Mouse (Mus musculus): ENCODE measurements at regions not wholly inside any gene's neighbourhood (a gene's known extent, or its start where the extent isn't known, plus 50 kb on each side); places are given as distances from the start of the nearest gene placed in this dataset.

DNA sequence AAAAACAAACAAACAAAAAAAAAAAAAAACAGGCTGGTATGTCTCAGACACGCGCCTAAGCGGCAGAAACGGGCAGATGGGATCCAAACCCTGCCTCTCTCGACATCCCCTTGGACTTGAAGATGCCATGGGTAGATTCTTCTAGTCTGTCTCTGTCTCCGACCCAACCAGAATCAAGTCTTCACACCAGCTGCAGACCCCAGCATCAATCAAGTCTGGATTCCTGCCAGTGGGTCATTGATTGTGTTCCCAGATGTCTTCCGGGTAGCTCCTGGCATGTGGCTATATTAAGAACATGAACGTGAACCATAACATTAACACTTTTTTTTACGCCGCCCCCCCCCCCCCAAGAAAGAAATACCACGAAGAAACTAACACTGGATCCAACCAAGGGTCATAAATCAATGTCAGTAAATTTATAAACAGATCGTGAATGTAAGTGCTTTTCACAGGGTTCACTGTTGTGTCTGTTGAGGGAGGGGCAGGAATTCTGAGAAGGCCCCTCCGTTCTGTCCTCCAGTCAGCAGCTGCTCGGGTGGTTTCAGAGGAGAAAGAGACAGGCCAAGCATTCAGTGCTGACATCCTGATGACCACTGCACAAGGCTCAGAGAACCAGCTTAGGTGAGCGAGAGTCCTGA, 180.8 kb downstream of the Cdc5l start:
- WGBS (ENCODE audit: insufficient replicate concordance) = 53% methylated on average over 15 of the region's 15 CpGs

GRCm38 (mm10) chr17:45251034-45251730, 182.4 kb downstream of the Cdc5l start:
- ATAC-seq (replicated peaks; ENCODE audit: insufficient number of reproducible peaks, low FRiP score, low TSS enrichment) = no peak

More for the DNA sequence above, 180.8 kb downstream of the Cdc5l start:
- no peak overlapping the region for H3K4me3 ChIP-seq (ENCODE audit: low read depth, low read length)
- H3K9me3 ChIP-seq (replicated peaks; ENCODE audit: control insufficient read depth, low read length) = no peaks in the 10 kb centered on the region
- no peak overlapping the region for H3K27ac ChIP-seq (ENCODE audit: low read depth, low read length)
- no peaks in the 10 kb centered on the region for H3K27me3 ChIP-seq (ENCODE audit: control insufficient read depth, insufficient read depth, low read length)
- no peak overlapping the region for H3K9ac ChIP-seq (ENCODE audit: low read depth, low read length)
- H3K4me2 ChIP-seq = no peak overlapping the region
- ATAC-seq (replicated peaks; ENCODE audit: insufficient number of reproducible peaks, low FRiP score, low TSS enrichment) = no peak
- H3K36me3 ChIP-seq (ENCODE audit: control insufficient read depth, insufficient read depth, low read length) = no peaks in the 10 kb centered on the region
- H3K4me1 ChIP-seq (ENCODE audit: control insufficient read depth, insufficient read depth, low read length) = no peaks in the 10 kb centered on the region

DNA sequence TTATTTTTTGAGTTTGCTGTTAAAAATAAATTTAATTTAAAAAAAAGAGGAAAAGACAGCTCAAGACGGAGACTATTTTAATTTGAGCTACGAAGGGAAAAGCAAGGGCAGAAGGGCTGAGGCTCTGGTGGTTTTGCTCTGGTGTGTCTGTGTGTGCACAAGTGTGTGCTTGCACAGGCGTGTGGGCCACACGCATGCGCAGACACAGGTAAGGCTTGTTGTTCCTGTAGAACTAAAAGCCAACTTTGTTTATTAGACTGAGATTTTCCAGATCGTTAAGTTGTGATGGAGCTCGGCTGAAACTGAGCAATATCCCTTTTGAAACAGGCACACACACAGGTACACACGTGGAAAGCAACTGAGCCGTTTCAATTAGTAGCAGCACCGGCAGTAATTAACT, 183.1 kb downstream of the Cdc5l start:
- Histone ChIP-seq H3K27ac (ENCODE audit: low read depth, low read length) (no peak overlapping the region), H3K9me3 (replicated peaks; ENCODE audit: control insufficient read depth, low read length) (no peaks in the 10 kb centered on the region), H3K4me2 (no peak overlapping the region), H3K4me1 (ENCODE audit: control insufficient read depth, insufficient read depth, low read length) (no peaks in the 10 kb centered on the region), H3K4me3 (ENCODE audit: low read depth, low read length) (no peak overlapping the region), H3K27me3 (ENCODE audit: control insufficient read depth, insufficient read depth, low read length) (no peaks in the 10 kb centered on the region), H3K36me3 (ENCODE audit: control insufficient read depth, insufficient read depth, low read length) (no peaks in the 10 kb centered on the region), H3K9ac (ENCODE audit: low read depth, low read length) (no peak overlapping the region)
- no peak for ATAC-seq (replicated peaks; ENCODE audit: insufficient number of reproducible peaks, low FRiP score, low TSS enrichment)
- 85% methylated on average over 10 of the region's 10 CpGs for WGBS (ENCODE audit: insufficient replicate concordance)

More at GRCm38 (mm10) chr17:45251034-45251730, 182.4 kb downstream of the Cdc5l start:
- WGBS (ENCODE audit: insufficient replicate concordance) = 32% methylated on average over 22 of the region's 22 CpGs
- no peaks in the 10 kb centered on the region for H3K9me3 ChIP-seq (replicated peaks; ENCODE audit: control insufficient read depth, low read length)
- H3K4me3 ChIP-seq (ENCODE audit: low read depth, low read length) = no peak overlapping the region
- H3K27me3 ChIP-seq (ENCODE audit: control insufficient read depth, insufficient read depth, low read length) = no peaks in the 10 kb centered on the region
- no peak overlapping the region for H3K9ac ChIP-seq (ENCODE audit: low read depth, low read length)
- H3K27ac ChIP-seq (ENCODE audit: low read depth, low read length) = no peak overlapping the region
- H3K4me1 ChIP-seq (ENCODE audit: control insufficient read depth, insufficient read depth, low read length) = no peaks in the 10 kb centered on the region
- peak overlapping the region; percentile 44 for H3K4me2 ChIP-seq
- no peaks in the 10 kb centered on the region for H3K36me3 ChIP-seq (ENCODE audit: control insufficient read depth, insufficient read depth, low read length)

- H3K27ac ChIP-seq (ENCODE audit: low read depth, low read length) = no peak overlapping the region
- ATAC-seq (replicated peaks; ENCODE audit: insufficient number of reproducible peaks, low FRiP score, low TSS enrichment) = no peak
- 77% methylated on average over 29 of the region's 29 CpGs for WGBS (ENCODE audit: insufficient replicate concordance)
- H3K4me3 ChIP-seq (ENCODE audit: low read depth, low read length) = no peak overlapping the region
- no peak overlapping the region for H3K4me2 ChIP-seq
- H3K9me3 ChIP-seq (replicated peaks; ENCODE audit: control insufficient read depth, low read length) = no peaks in the 10 kb centered on the region
- H3K9ac ChIP-seq (ENCODE audit: low read depth, low read length) = no peak overlapping the region
- H3K4me1 ChIP-seq (ENCODE audit: control insufficient read depth, insufficient read depth, low read length) = no peaks in the 10 kb centered on the region
- H3K36me3 ChIP-seq (ENCODE audit: control insufficient read depth, insufficient read depth, low read length) = no peaks in the 10 kb centered on the region
- no peaks in the 10 kb centered on the region for H3K27me3 ChIP-seq (ENCODE audit: control insufficient read depth, insufficient read depth, low read length)
Measured at GRCm38 (mm10) chr17:45247142-45248137, 186.1 kb downstream of the Cdc5l start.

DNA sequence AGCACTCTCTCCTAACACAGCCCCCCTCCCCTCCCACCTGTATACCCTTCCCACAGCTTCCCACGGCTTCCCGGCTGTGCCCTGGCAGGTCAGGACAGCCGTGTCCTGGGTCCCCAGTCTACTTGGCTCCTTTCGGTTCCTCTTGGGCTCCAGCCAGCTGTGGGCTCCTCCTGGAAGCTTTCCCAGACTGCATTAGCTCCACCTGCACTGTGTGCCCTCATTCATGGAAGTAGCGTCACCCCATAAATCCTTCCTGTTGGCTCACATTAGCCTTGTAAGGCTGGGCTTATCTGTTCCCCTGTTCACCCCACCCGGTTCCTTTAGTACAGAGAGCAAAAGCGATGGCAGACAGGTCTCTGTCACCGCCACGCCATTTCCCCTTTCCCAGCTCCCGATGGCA, 188.7 kb downstream of the Cdc5l start:
- Histone ChIP-seq H3K36me3 (ENCODE audit: control insufficient read depth, insufficient read depth, low read length) (no peaks in the 10 kb centered on the region), H3K9ac (ENCODE audit: low read depth, low read length) (no peak overlapping the region), H3K4me3 (ENCODE audit: low read depth, low read length) (no peak overlapping the region), H3K4me2 (no peak overlapping the region), H3K9me3 (replicated peaks; ENCODE audit: control insufficient read depth, low read length) (no peaks in the 10 kb centered on the region), H3K4me1 (ENCODE audit: control insufficient read depth, insufficient read depth, low read length) (no peaks in the 10 kb centered on the region), H3K27me3 (ENCODE audit: control insufficient read depth, insufficient read depth, low read length) (no peaks in the 10 kb centered on the region), H3K27ac (ENCODE audit: low read depth, low read length) (no peak overlapping the region)
- no peak for ATAC-seq (replicated peaks; ENCODE audit: insufficient number of reproducible peaks, low FRiP score, low TSS enrichment)
- 67% methylated on average over 10 of the region's 10 CpGs for WGBS (ENCODE audit: insufficient replicate concordance)

GRCm38 (mm10) chr17:45243103-45243502, 190.4 kb downstream of the Cdc5l start:
- H3K4me2 ChIP-seq = no peak overlapping the region
- ATAC-seq (replicated peaks; ENCODE audit: insufficient number of reproducible peaks, low FRiP score, low TSS enrichment) = no peak
- H3K4me1 ChIP-seq (ENCODE audit: control insufficient read depth, insufficient read depth, low read length) = no peaks in the 10 kb centered on the region
- H3K27ac ChIP-seq (ENCODE audit: low read depth, low read length) = no peak overlapping the region
- H3K9ac ChIP-seq (ENCODE audit: low read depth, low read length) = no peak overlapping the region
- no peaks in the 10 kb centered on the region for H3K9me3 ChIP-seq (replicated peaks; ENCODE audit: control insufficient read depth, low read length)
- H3K4me3 ChIP-seq (ENCODE audit: low read depth, low read length) = no peak overlapping the region
- WGBS (ENCODE audit: insufficient replicate concordance) = 71% methylated on average over 7 of the region's 7 CpGs
- H3K27me3 ChIP-seq (ENCODE audit: control insufficient read depth, insufficient read depth, low read length) = no peaks in the 10 kb centered on the region
- no peaks in the 10 kb centered on the region for H3K36me3 ChIP-seq (ENCODE audit: control insufficient read depth, insufficient read depth, low read length)

GRCm38 (mm10) chr17:45242076-45242475, 191.5 kb downstream of the Cdc5l start:
- H3K9ac ChIP-seq (ENCODE audit: low read depth, low read length) = no peak overlapping the region; the same call in 1 of the 2 replicates
- no peaks in the 10 kb centered on the region for H3K4me1 ChIP-seq (ENCODE audit: control insufficient read depth, insufficient read depth, low read length)
- no peaks in the 10 kb centered on the region for H3K27me3 ChIP-seq (ENCODE audit: control insufficient read depth, insufficient read depth, low read length)
- no peak for ATAC-seq (replicated peaks; ENCODE audit: insufficient number of reproducible peaks, low FRiP score, low TSS enrichment)
- no peak overlapping the region for H3K4me2 ChIP-seq
- no peak overlapping the region for H3K4me3 ChIP-seq (ENCODE audit: low read depth, low read length)
- H3K27ac ChIP-seq (ENCODE audit: low read depth, low read length) = no peak overlapping the region
- WGBS (ENCODE audit: insufficient replicate concordance) = 87% methylated on average over 6 of the region's 6 CpGs
- no peaks in the 10 kb centered on the region for H3K36me3 ChIP-seq (ENCODE audit: control insufficient read depth, insufficient read depth, low read length)
- no peaks in the 10 kb centered on the region for H3K9me3 ChIP-seq (replicated peaks; ENCODE audit: control insufficient read depth, low read length)

- H3K4me3 ChIP-seq (ENCODE audit: low read depth, low read length) = no peak overlapping the region
- H3K27ac ChIP-seq (ENCODE audit: low read depth, low read length) = no peak overlapping the region
- H3K9ac ChIP-seq (ENCODE audit: low read depth, low read length) = no peak overlapping the region
- no peak overlapping the region for H3K4me2 ChIP-seq
- H3K9me3 ChIP-seq (replicated peaks; ENCODE audit: control insufficient read depth, low read length) = 0 out of 2 replicates have a peak, but pooled peaks cover 3% of the 10 kb centered on the region
- no peak for ATAC-seq (replicated peaks; ENCODE audit: insufficient number of reproducible peaks, low FRiP score, low TSS enrichment)
- WGBS (ENCODE audit: insufficient replicate concordance) = 58% methylated on average over 6 of the region's 7 CpGs
- no peaks in the 10 kb centered on the region for H3K4me1 ChIP-seq (ENCODE audit: control insufficient read depth, insufficient read depth, low read length)
- no peaks in the 10 kb centered on the region for H3K36me3 ChIP-seq (ENCODE audit: control insufficient read depth, insufficient read depth, low read length)
- H3K27me3 ChIP-seq (ENCODE audit: control insufficient read depth, insufficient read depth, low read length) = no peaks in the 10 kb centered on the region
Measured at GRCm38 (mm10) chr17:45240963-45241543, 192.5 kb downstream of the Cdc5l start.
